Mouse (Mus musculus) testis, postnatal 10 days (tissue): ENCODE results near the gene Krtap16-1.

Source experiments
- DNase-seq: peaks from one replicate; pipeline ENCODE4 v3.0.0; 2021; ENCODE audit warnings: low spot score

Krtap16-1 gene

GRCm38 (mm10) chr11:99948175-99948574 is 38.2 kb downstream of the Krtap16-1 start, which contains the start of gene Krtap9-5:
Gene Krtap9-5, plus strand, starts transcription at chr11:99948475.
- DNase-seq: no peak

- DNase-seq: no peak
Measured at GRCm38 (mm10) chr11:99937751-99938264, 48.6 kb downstream of the Krtap16-1 start.

GRCm38 (mm10) chr11:99935991-99936390 is 50.4 kb downstream of the Krtap16-1 start, which contains the start of gene Krtap31-2:
Gene Krtap31-2, plus strand, starts transcription at chr11:99936291.
- no peak for DNase-seq
